Mouse (Mus musculus): ENCODE measurements at regions not wholly inside any gene's neighbourhood (a gene's known extent, or its start where the extent isn't known, plus 50 kb on each side); places are given as distances from the start of the nearest gene placed in this dataset.

GRCm38 (mm10) chr3:54597326-54598274 lies 95.0 kb upstream of the Supt20 start:
- no peak for DNase-seq (ENCODE audit: low spot score)

GRCm38 (mm10) chr3:54598296-54598695 lies 94.3 kb upstream of the Supt20 start:
- DNase-seq (ENCODE audit: low spot score): no peak

- DNase-seq (ENCODE audit: low spot score): no peak
Measured at GRCm38 (mm10) chr3:54604705-54605379, 87.8 kb upstream of the Supt20 start.

GRCm38 (mm10) chr3:54611431-54611990 lies 81.1 kb upstream of the Supt20 start:
- DNase-seq (ENCODE audit: low spot score): peak; percentile 27

- no peak for DNase-seq (ENCODE audit: low spot score)
Measured at GRCm38 (mm10) chr3:54613845-54614244, 78.8 kb upstream of the Supt20 start.

GRCm38 (mm10) chr3:54617298-54617697 lies 75.3 kb upstream of the Supt20 start:
- DNase-seq (ENCODE audit: low spot score): no peak

- no peak for DNase-seq (ENCODE audit: low spot score)
Measured at GRCm38 (mm10) chr3:54618286-54618685, 74.3 kb upstream of the Supt20 start.

- no peak for DNase-seq (ENCODE audit: low spot score)
Measured at GRCm38 (mm10) chr3:54630254-54630653, 62.4 kb upstream of the Supt20 start.

- DNase-seq (ENCODE audit: low spot score): no peak
Measured at GRCm38 (mm10) chr3:54632731-54633130, 59.9 kb upstream of the Supt20 start.

- no peak for DNase-seq (ENCODE audit: low spot score)
Measured at GRCm38 (mm10) chr3:54633446-54633845, 59.2 kb upstream of the Supt20 start.

- no peak for DNase-seq (ENCODE audit: low spot score)
Measured at GRCm38 (mm10) chr3:54634456-54634855, 58.2 kb upstream of the Supt20 start.

Measured in adipocyte (in vitro differentiated cells).